Mouse (Mus musculus): ENCODE measurements at regions not wholly inside any gene's neighbourhood (a gene's known extent, or its start where the extent isn't known, plus 50 kb on each side); places are given as distances from the start of the nearest gene placed in this dataset.

GRCm38 (mm10) chr15:36680361-36681140 lies 327.0 kb downstream of the Zfp706 start:
- intact Hi-C loops (cut with DNase I) = no loop called here
- DNase-seq = no peak

- intact Hi-C loops (cut with DNase I) = no loop called here
- no peak for DNase-seq
These were observed 328.0 kb downstream of the Zfp706 start for GRCm38 (mm10) chr15:36679577-36679976.

- no peak for DNase-seq
- intact Hi-C loops (cut with DNase I) = no loop called here
These were observed 337.8 kb downstream of the Zfp706 start for GRCm38 (mm10) chr15:36669748-36670147.

GRCm38 (mm10) chr15:36666566-36666965 lies 341.0 kb downstream of the Zfp706 start:
- DNase-seq = no peak

GRCm38 (mm10) chr15:36664391-36664790 lies 343.2 kb downstream of the Zfp706 start:
- intact Hi-C loops (cut with DNase I) = no loop called here
- DNase-seq = no peak

More at GRCm38 (mm10) chr15:36666566-36666965, 341.0 kb downstream of the Zfp706 start:
- intact Hi-C loops (cut with DNase I) = no loop called here

- intact Hi-C loops (cut with DNase I) = no loop called here
- no peak for DNase-seq
These were observed 346.6 kb downstream of the Zfp706 start for GRCm38 (mm10) chr15:36660986-36661385.

All from heart, postnatal 36 days (tissue).